Mouse (Mus musculus): ENCODE results near the gene Dennd2c.
A peak's percentile ranks its signal among the peaks of the same experiment; 100 is the strongest.
"Not testable (repeated sequence)": the region's sequence is repeated elsewhere in the genome, so short reads cannot be mapped to it uniquely, and the experiment has no call there.

Gene Dennd2c

DNA sequence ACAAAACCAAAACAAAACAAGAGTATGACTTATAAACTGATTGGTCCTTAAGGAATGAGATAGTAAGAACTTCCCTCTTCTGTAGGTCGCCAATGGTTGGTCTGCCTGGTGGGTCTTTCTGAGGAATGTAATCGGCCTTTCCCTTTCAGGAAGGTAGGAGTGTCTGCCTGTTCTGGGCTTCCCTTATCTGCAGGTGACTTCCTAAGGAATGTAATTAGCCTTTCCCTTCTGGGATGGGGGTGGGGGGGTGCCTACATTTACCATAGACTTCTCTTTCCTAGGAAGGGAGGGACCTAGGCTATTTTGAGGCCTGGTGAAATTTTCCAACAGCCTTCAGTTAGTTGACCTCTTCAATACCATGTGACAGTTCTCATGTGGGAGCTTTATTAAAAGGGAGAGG lies 108.7 kb downstream of the Dennd2c start:
- DNase-seq (ENCODE audit: inconsistent age in 2 of 2, low spot score in 1 of 2): no peak

GRCm38 (mm10) chr3:103212142-103212541 lies 109.7 kb downstream of the Dennd2c start:
- no peak for DNase-seq (ENCODE audit: inconsistent age in 2 of 2, low spot score in 1 of 2)

GRCm38 (mm10) chr3:103213537-103213936 lies 111.1 kb downstream of the Dennd2c start:
- DNase-seq (ENCODE audit: inconsistent age in 2 of 2, low spot score in 1 of 2): no peak

GRCm38 (mm10) chr3:103214593-103215285 lies 112.3 kb downstream of the Dennd2c start:
- DNase-seq (ENCODE audit: inconsistent age in 2 of 2, low spot score in 1 of 2): peak in 1 of 2 experiments; percentile 26

- DNase-seq (ENCODE audit: inconsistent age in 2 of 2, low spot score in 1 of 2): not testable (repeated sequence)
These were observed 113.0 kb downstream of the Dennd2c start for GRCm38 (mm10) chr3:103215399-103215798.
